Mouse (Mus musculus): ENCODE measurements around the gene Btn2a2.

DNA sequence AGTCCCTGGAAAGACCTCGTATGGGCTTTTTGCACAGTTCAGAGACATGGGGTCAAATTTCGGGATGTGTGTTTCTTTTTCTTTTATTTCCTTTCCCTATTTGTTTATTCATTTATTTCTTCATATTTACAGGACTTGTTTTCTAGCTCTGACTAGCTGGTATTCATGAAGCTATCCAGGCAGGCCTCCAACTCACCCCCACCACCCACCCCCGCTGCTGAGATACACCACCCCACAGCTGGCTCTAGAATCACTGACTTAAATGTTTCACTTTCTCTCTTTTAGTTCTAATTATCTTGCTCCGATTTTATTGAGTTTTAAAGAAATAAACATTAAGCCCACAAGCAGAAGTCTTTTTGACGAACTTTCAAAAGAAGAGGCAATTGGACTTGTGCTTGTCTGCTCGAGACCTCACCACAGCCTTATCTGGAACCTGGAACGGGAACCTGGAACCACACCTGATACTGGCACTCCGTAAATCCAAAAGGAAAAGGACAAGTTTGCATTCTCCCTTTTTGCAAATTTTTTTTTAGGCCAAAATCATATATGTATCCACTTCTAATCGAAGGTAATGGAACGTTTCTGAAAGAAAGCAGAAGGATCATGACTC is 58.8 kb downstream of the Btn2a2 start:
- no peak for TF ChIP-seq CTCF (IDR thresholded peaks at IDR 0.05; ENCODE audit: low read depth)
- TF ChIP-seq EP300 (IDR thresholded peaks at IDR 0.05; ENCODE audit: low read depth) = no peak

All from liver, postnatal 0 days (tissue).